Mouse (Mus musculus) cerebellum, postnatal 10 days (tissue): ENCODE measurements around the gene Gm4969.

Experiments
- DNase-seq, 2 experiments: peaks; one replicate each; pipeline ENCODE4 v3.0.0; 2021; ENCODE audit warnings: mixed read lengths in 2 of 2

Gene Gm4969

GRCm38 (mm10) chr7:19067935-19068334 is 50.2 kb downstream of the Gm4969 start:
- no peak for DNase-seq

GRCm38 (mm10) chr7:19067063-19067462 is 51.1 kb downstream of the Gm4969 start:
- DNase-seq = no peak

GRCm38 (mm10) chr7:19065896-19066295 is 52.3 kb downstream of the Gm4969 start:
- DNase-seq = no peak

- DNase-seq = no peak
These were observed 60.8 kb downstream of the Gm4969 start for GRCm38 (mm10) chr7:19057405-19057804.

- DNase-seq = no peak
These were observed 63.1 kb downstream of the Gm4969 start for GRCm38 (mm10) chr7:19055108-19055507.

- DNase-seq = no peak
These were observed 63.4 kb downstream of the Gm4969 start for GRCm38 (mm10) chr7:19054777-19055076.

GRCm38 (mm10) chr7:19054047-19054776 is 64.0 kb downstream of the Gm4969 start, which contains the start of gene Rsph6a:
Gene Rsph6a (plus strand): TSS chr7:19054690.
- DNase-seq = peak; percentile 86 to 89

- no peak for DNase-seq
These were observed 65.0 kb downstream of the Gm4969 start for GRCm38 (mm10) chr7:19053136-19053532.

GRCm38 (mm10) chr7:19052345-19053135 is 65.6 kb downstream of the Gm4969 start:
- peak; percentile 68 for DNase-seq

GRCm38 (mm10) chr7:19051161-19051560 is 67.0 kb downstream of the Gm4969 start:
- no peak for DNase-seq

- peak; percentile 52 to 62 for DNase-seq
These were observed 68.0 kb downstream of the Gm4969 start for GRCm38 (mm10) chr7:19050172-19050571.

GRCm38 (mm10) chr7:19049252-19049651 is 68.9 kb downstream of the Gm4969 start:
- no peak for DNase-seq
